ENCODE assay signal across 11 mouse cellular contexts in genomic region chr13:43191290-43191689, GRCm38 (mm10). TPM values are rescaled to one million over a fixed set of nuclear protein-coding genes. Genes with fewer than 3 reads are reported as not detected.
DNase-seq lines count a peak whose midpoint lies in the region; ATAC-seq and TF ChIP-seq lines count a peak whose summit lies in the region.
"Had no signal": no experiment of that assay in that cellular context is flagged by ENCODE, and none has a peak within 500 bp of the region (broad histone marks: within the 10 kb centered on the region; RNA-seq: fewer than 3 reads in every experiment).

No protein-coding gene starts in this region.

- WGBS in embryonic facial prominence, embryonic 12.5 days, result 33% methylated on average over 1 of the region's 2 CpGs
- 29% methylated on average over 2 of the region's 2 CpGs for WGBS in embryonic facial prominence, embryonic 10.5 days
- 13% methylated on average over 1 of the region's 2 CpGs for WGBS in kidney, embryonic 14.5 days
- 8% methylated on average over 2 of the region's 2 CpGs for WGBS in kidney, adult 2 months
- WGBS in midbrain, embryonic 14.5 days, result 27% methylated on average over 2 of the region's 2 CpGs
- WGBS in midbrain, embryonic 11.5 days, result 50% methylated on average over 1 of the region's 2 CpGs
- 19% methylated on average over 1 of the region's 2 CpGs for WGBS in stomach, embryonic 15.5 days

- no peak overlapping the region for H3K4me3 ChIP-seq in embryonic facial prominence, embryonic 12.5 days
- no peak overlapping the region for H3K4me3 ChIP-seq in embryonic facial prominence, embryonic 10.5 days
- 0 out of 2 replicates have a peak overlapping the region, but pooled peaks have one; percentile 17 for H3K4me3 ChIP-seq in kidney, embryonic 14.5 days (ENCODE audit: low read length)
- H3K4me3 ChIP-seq in kidney, adult 2 months (ENCODE audit: insufficient read depth, low read depth, low read length), result no peak overlapping the region
- no peak overlapping the region for H3K4me3 ChIP-seq in midbrain, embryonic 14.5 days (replicated peaks; ENCODE audit: low read depth, low read length)
- no peak overlapping the region for H3K4me3 ChIP-seq in midbrain, embryonic 11.5 days (ENCODE audit: low read depth, low read length)
- no peak overlapping the region for H3K4me3 ChIP-seq in stomach, embryonic 15.5 days (replicated peaks)

- TF ChIP-seq POLR2A in kidney, adult 2 months (IDR thresholded peaks at IDR 0.05; ENCODE audit: low read depth, low read length), result no peak

- peaks cover 8% of the 10 kb centered on the region; the same call in 1 of the 2 replicates for H3K4me1 ChIP-seq in embryonic facial prominence, embryonic 12.5 days
- peaks cover 19% of the 10 kb centered on the region for H3K4me1 ChIP-seq in embryonic facial prominence, embryonic 10.5 days
- peaks cover 9% of the 10 kb centered on the region for H3K4me1 ChIP-seq in kidney, embryonic 14.5 days (ENCODE audit: control insufficient read depth, insufficient read depth, low read length)
- H3K4me1 ChIP-seq in kidney, adult 2 months (ENCODE audit: control insufficient read depth, insufficient read depth, low read length), result no peaks in the 10 kb centered on the region
- H3K4me1 ChIP-seq in midbrain, embryonic 14.5 days (ENCODE audit: control insufficient read depth, insufficient read depth, low read length), result 0 out of 2 replicates have a peak, but pooled peaks cover 5% of the 10 kb centered on the region
- H3K4me1 ChIP-seq in midbrain, embryonic 11.5 days (ENCODE audit: control insufficient read depth, insufficient read depth, low read length), result no peaks in the 10 kb centered on the region
- H3K4me1 ChIP-seq in stomach, embryonic 15.5 days, result 0 out of 2 replicates have a peak, but pooled peaks cover 10% of the 10 kb centered on the region

- TF ChIP-seq CTCF in kidney, adult 2 months (conservative IDR thresholded peaks at IDR 0.05; ENCODE audit: insufficient read depth, insufficient read length, low read depth, low read length), result no peak

- H3K27ac ChIP-seq in embryonic facial prominence, embryonic 12.5 days, result no peak overlapping the region
- H3K27ac ChIP-seq in embryonic facial prominence, embryonic 10.5 days (replicated peaks), result no peak overlapping the region
- no peak overlapping the region for H3K27ac ChIP-seq in kidney, embryonic 14.5 days (ENCODE audit: low read depth, low read length)
- no peak overlapping the region for H3K27ac ChIP-seq in kidney, adult 2 months (ENCODE audit: insufficient read depth, low read depth, low read length)
- H3K27ac ChIP-seq in midbrain, embryonic 14.5 days (replicated peaks; ENCODE audit: low read depth, low read length), result no peak overlapping the region
- H3K27ac ChIP-seq in midbrain, embryonic 11.5 days (ENCODE audit: low read depth, low read length), result no peak overlapping the region
- no peak overlapping the region for H3K27ac ChIP-seq in stomach, embryonic 15.5 days

- no peaks in the 10 kb centered on the region for H3K36me3 ChIP-seq in embryonic facial prominence, embryonic 12.5 days
- no peaks in the 10 kb centered on the region for H3K36me3 ChIP-seq in embryonic facial prominence, embryonic 10.5 days (replicated peaks)
- no peaks in the 10 kb centered on the region for H3K36me3 ChIP-seq in kidney, embryonic 14.5 days (ENCODE audit: control insufficient read depth, insufficient read depth, low read length)
- no peaks in the 10 kb centered on the region for H3K36me3 ChIP-seq in kidney, adult 2 months (ENCODE audit: control insufficient read depth, insufficient read depth, low read length)
- no peaks in the 10 kb centered on the region for H3K36me3 ChIP-seq in midbrain, embryonic 14.5 days (ENCODE audit: control insufficient read depth, insufficient read depth, low read length)
- no peaks in the 10 kb centered on the region for H3K36me3 ChIP-seq in midbrain, embryonic 11.5 days (ENCODE audit: control insufficient read depth, insufficient read depth, low read length)
- no peaks in the 10 kb centered on the region for H3K36me3 ChIP-seq in stomach, embryonic 15.5 days

- ATAC-seq in embryonic facial prominence, embryonic 12.5 days (ENCODE audit: insufficient number of reproducible peaks, insufficient read depth, low FRiP score, low TSS enrichment), result no peak
- no peak for ATAC-seq in kidney, embryonic 14.5 days (ENCODE audit: low FRiP score, low TSS enrichment)
- no peak for ATAC-seq in midbrain, embryonic 14.5 days (ENCODE audit: low FRiP score, low TSS enrichment)
- no peak for ATAC-seq in midbrain, embryonic 11.5 days (ENCODE audit: low FRiP score)
- no peak for ATAC-seq in stomach, embryonic 15.5 days (ENCODE audit: insufficient read depth, low FRiP score, low read depth)
- ATAC-seq: forebrain, embryonic 14.5 days had no signal

- H3K9ac ChIP-seq in embryonic facial prominence, embryonic 12.5 days, result no peak overlapping the region
- H3K9ac ChIP-seq in kidney, embryonic 14.5 days (ENCODE audit: low read depth, low read length), result no peak overlapping the region
- no peak overlapping the region for H3K9ac ChIP-seq in midbrain, embryonic 14.5 days (replicated peaks; ENCODE audit: low read length)
- no peak overlapping the region for H3K9ac ChIP-seq in midbrain, embryonic 11.5 days (ENCODE audit: low read length)
- H3K9ac ChIP-seq in stomach, embryonic 15.5 days, result no peak overlapping the region

- 0 out of 2 replicates have a peak overlapping the region, but pooled peaks have one; percentile 29 for H3K4me2 ChIP-seq in embryonic facial prominence, embryonic 12.5 days (replicated peaks)
- H3K4me2 ChIP-seq in kidney, embryonic 14.5 days (replicated peaks; ENCODE audit: low read depth, low read length), result peak overlapping the region; percentile 40
- H3K4me2 ChIP-seq in midbrain, embryonic 14.5 days (ENCODE audit: low read length), result peak overlapping the region; percentile 27; the same call in 1 of the 2 replicates
- H3K4me2 ChIP-seq in midbrain, embryonic 11.5 days, result no peak overlapping the region
- peak overlapping the region; percentile 45 for H3K4me2 ChIP-seq in stomach, embryonic 15.5 days

- no peaks in the 10 kb centered on the region for H3K27me3 ChIP-seq in embryonic facial prominence, embryonic 12.5 days
- H3K27me3 ChIP-seq in embryonic facial prominence, embryonic 10.5 days (replicated peaks; ENCODE audit: low read depth, poor library complexity, severe bottlenecking), result no peaks in the 10 kb centered on the region
- no peaks in the 10 kb centered on the region; the same call in 1 of the 2 replicates for H3K27me3 ChIP-seq in kidney, embryonic 14.5 days (ENCODE audit: control insufficient read depth, insufficient read depth, low read length)
- no peaks in the 10 kb centered on the region for H3K27me3 ChIP-seq in kidney, adult 2 months (replicated peaks; ENCODE audit: control insufficient read depth, insufficient read depth, low read length)
- H3K27me3 ChIP-seq in midbrain, embryonic 14.5 days (ENCODE audit: control insufficient read depth, insufficient read depth, low read length), result no peaks in the 10 kb centered on the region
- no peaks in the 10 kb centered on the region for H3K27me3 ChIP-seq in midbrain, embryonic 11.5 days (ENCODE audit: control insufficient read depth, insufficient read depth, low read length)
- no peaks in the 10 kb centered on the region for H3K27me3 ChIP-seq in stomach, embryonic 15.5 days (replicated peaks)

- DNase-seq in embryonic facial prominence, embryonic 10.5 days (ENCODE audit: low spot score), result no peak
- no peak for DNase-seq in kidney, adult 2 months
- DNase-seq in midbrain, embryonic 14.5 days, result no peak
- DNase-seq in midbrain, embryonic 11.5 days (ENCODE audit: low spot score, missing footprints), result no peak
- DNase-seq in thymus, adult 18-20 months, result no peak
- DNase-seq: kidney, postnatal 36 days; thymus, postnatal 4 days had no signal

- H3K9me3 ChIP-seq in embryonic facial prominence, embryonic 12.5 days, result no peaks in the 10 kb centered on the region
- no peaks in the 10 kb centered on the region for H3K9me3 ChIP-seq in embryonic facial prominence, embryonic 10.5 days
- no peaks in the 10 kb centered on the region for H3K9me3 ChIP-seq in kidney, embryonic 14.5 days (ENCODE audit: control insufficient read depth, low read length)
- H3K9me3 ChIP-seq in midbrain, embryonic 14.5 days (ENCODE audit: control insufficient read depth, low read length), result no peaks in the 10 kb centered on the region
- H3K9me3 ChIP-seq in midbrain, embryonic 11.5 days (ENCODE audit: control insufficient read depth, low read length), result no peaks in the 10 kb centered on the region
- no peaks in the 10 kb centered on the region for H3K9me3 ChIP-seq in stomach, embryonic 15.5 days

RNA-seq across cellular contexts. Expression of gene Tbc1d7, which starts 20.0 kb away (rescaled TPM):
- 59.4 and 63.9 TPM in 2 replicates for polyA plus RNA-seq in embryonic facial prominence, embryonic 12.5 days (2016; fragmentation: Nextera tagmentation; extraction: Ambion mirVana)
- polyA plus RNA-seq in embryonic facial prominence, embryonic 10.5 days (2016; fragmentation: Nextera tagmentation; extraction: Ambion mirVana), result 62.9 and 64.8 TPM in 2 replicates
- polyA plus RNA-seq in kidney, embryonic 14.5 days (2014; fragmentation: Nextera tagmentation; extraction: Ambion mirVana), result 61.1 and 64.8 TPM in 2 replicates
- polyA plus RNA-seq in kidney, adult 2 months (2012; rRNA removed), result 26.3 and 33.7 TPM in 2 replicates
- polyA plus RNA-seq in midbrain, embryonic 14.5 days (2014; fragmentation: Nextera tagmentation; extraction: Ambion mirVana), result 101 and 104 TPM in 2 replicates
- 70.2 and 71.5 TPM in 2 replicates for polyA plus RNA-seq in midbrain, embryonic 11.5 days (2014; fragmentation: Nextera tagmentation; extraction: Ambion mirVana)
- polyA plus RNA-seq in stomach, embryonic 15.5 days (2015; fragmentation: Nextera tagmentation; extraction: Ambion mirVana), result 34.6 and 35.9 TPM in 2 replicates
